Mouse (Mus musculus): ENCODE measurements around the gene Psmb7. TPM values are rescaled to one million over a fixed set of nuclear protein-coding genes. Genes with fewer than 3 reads are reported as not detected.

The Psmb7 gene
- polyA plus RNA-seq (2016; fragmentation: Nextera tagmentation; extraction: Ambion mirVana), result 340 and 363 TPM in 2 replicates

GRCm38 (mm10) chr2:38643625-38644427 is at the start of gene Psmb7:
Psmb7 (minus strand) TSS chr2:38644087.
- H3K27me3 ChIP-seq (ENCODE audit: low read depth, poor library complexity, severe bottlenecking), result no peaks in the 10 kb centered on the region
- H3K9me3 ChIP-seq (replicated peaks), result no peaks in the 10 kb centered on the region
- peaks cover 14% of the 10 kb centered on the region for H3K4me1 ChIP-seq
- DNase-seq (ENCODE audit: low spot score), result peak; percentile 95
- H3K27ac ChIP-seq, result peak within 1 kb of the TSS; percentile 94
- peaks cover 36% of the 10 kb centered on the region for H3K36me3 ChIP-seq
- peak within 1 kb of the TSS; percentile 86 for H3K4me3 ChIP-seq
- WGBS, result 2% methylated on average over 52 of the region's 52 CpGs

GRCm38 (mm10) chr2:38691542-38691941 is 47.7 kb upstream of the Psmb7 start:
- Histone ChIP-seq H3K27ac (no peak overlapping the region), H3K36me3 (no peaks in the 10 kb centered on the region), H3K4me3 (no peak overlapping the region), H3K27me3 (ENCODE audit: low read depth, poor library complexity, severe bottlenecking) (peaks cover 86% of the 10 kb centered on the region), H3K4me1 (peaks cover 13% of the 10 kb centered on the region), H3K9me3 (replicated peaks) (no peaks in the 10 kb centered on the region)
- peak; percentile 62 for DNase-seq (ENCODE audit: low spot score)
- 12% methylated on average over 8 of the region's 8 CpGs for WGBS

- H3K4me3 ChIP-seq, result no peak overlapping the region
Measured at GRCm38 (mm10) chr2:38689881-38690280, 46.0 kb upstream of the Psmb7 start.

GRCm38 (mm10) chr2:38688791-38689520 is 45.1 kb upstream of the Psmb7 start:
- Histone ChIP-seq H3K27me3 (ENCODE audit: low read depth, poor library complexity, severe bottlenecking) (peaks cover 63% of the 10 kb centered on the region), H3K9me3 (replicated peaks) (no peaks in the 10 kb centered on the region), H3K27ac (peak overlapping the region; percentile 83), H3K4me3 (peak overlapping the region; percentile 53), H3K36me3 (no peaks in the 10 kb centered on the region), H3K4me1 (peaks cover 13% of the 10 kb centered on the region)
- DNase-seq (ENCODE audit: low spot score), result peak; percentile 88
- WGBS, result 5% methylated on average over 29 of the region's 29 CpGs

More at GRCm38 (mm10) chr2:38689881-38690280, 46.0 kb upstream of the Psmb7 start:
- Histone ChIP-seq H3K27me3 (ENCODE audit: low read depth, poor library complexity, severe bottlenecking) (peaks cover 70% of the 10 kb centered on the region), H3K36me3 (no peaks in the 10 kb centered on the region), H3K9me3 (replicated peaks) (no peaks in the 10 kb centered on the region), H3K4me1 (peaks cover 13% of the 10 kb centered on the region), H3K27ac (no peak overlapping the region)
- 70% methylated on average over 1 of the region's 1 CpGs for WGBS
- no peak for DNase-seq (ENCODE audit: low spot score)

GRCm38 (mm10) chr2:38685746-38686145 is 41.9 kb upstream of the Psmb7 start:
- peaks cover 42% of the 10 kb centered on the region for H3K27me3 ChIP-seq (ENCODE audit: low read depth, poor library complexity, severe bottlenecking)
- no peaks in the 10 kb centered on the region for H3K9me3 ChIP-seq (replicated peaks)
- 77% methylated on average over 3 of the region's 3 CpGs for WGBS
- no peaks in the 10 kb centered on the region for H3K36me3 ChIP-seq
- no peak for DNase-seq (ENCODE audit: low spot score)
- H3K4me3 ChIP-seq, result no peak overlapping the region
- H3K27ac ChIP-seq, result no peak overlapping the region
- peaks cover 13% of the 10 kb centered on the region for H3K4me1 ChIP-seq

- 79% methylated on average over 5 of the region's 5 CpGs for WGBS
- Histone ChIP-seq H3K27me3 (ENCODE audit: low read depth, poor library complexity, severe bottlenecking) (peaks cover 19% of the 10 kb centered on the region), H3K36me3 (no peaks in the 10 kb centered on the region), H3K4me1 (no peaks in the 10 kb centered on the region; the same call in 1 of the 2 replicates), H3K9me3 (replicated peaks) (no peaks in the 10 kb centered on the region), H3K4me3 (no peak overlapping the region), H3K27ac (no peak overlapping the region)
- DNase-seq (ENCODE audit: low spot score), result no peak
Measured at GRCm38 (mm10) chr2:38683083-38683482, 39.2 kb upstream of the Psmb7 start.

- Histone ChIP-seq H3K27me3 (ENCODE audit: low read depth, poor library complexity, severe bottlenecking) (peaks cover 10% of the 10 kb centered on the region), H3K27ac (no peak overlapping the region), H3K36me3 (no peaks in the 10 kb centered on the region), H3K4me1 (no peaks in the 10 kb centered on the region; the same call in 1 of the 2 replicates), H3K9me3 (replicated peaks) (no peaks in the 10 kb centered on the region), H3K4me3 (no peak overlapping the region)
- WGBS, result 94% methylated on average over 5 of the region's 5 CpGs
- DNase-seq (ENCODE audit: low spot score), result no peak
Measured at GRCm38 (mm10) chr2:38682209-38682608, 38.3 kb upstream of the Psmb7 start.

- Histone ChIP-seq H3K36me3 (no peaks in the 10 kb centered on the region), H3K4me3 (no peak overlapping the region), H3K4me1 (no peaks in the 10 kb centered on the region), H3K9me3 (replicated peaks) (no peaks in the 10 kb centered on the region), H3K27me3 (ENCODE audit: low read depth, poor library complexity, severe bottlenecking) (0 out of 2 replicates have a peak, but pooled peaks cover 9% of the 10 kb centered on the region), H3K27ac (no peak overlapping the region)
- DNase-seq (ENCODE audit: low spot score), result no peak
Measured at GRCm38 (mm10) chr2:38678947-38679346, 35.1 kb upstream of the Psmb7 start.

GRCm38 (mm10) chr2:38675366-38675969 is 31.6 kb upstream of the Psmb7 start:
- no peaks in the 10 kb centered on the region for H3K9me3 ChIP-seq (replicated peaks)
- H3K4me3 ChIP-seq, result no peak overlapping the region
- no peak overlapping the region for H3K27ac ChIP-seq
- DNase-seq (ENCODE audit: low spot score), result no peak
- WGBS, result 64% methylated on average over 9 of the region's 9 CpGs
- peaks cover 32% of the 10 kb centered on the region; the same call in 1 of the 2 replicates for H3K27me3 ChIP-seq (ENCODE audit: low read depth, poor library complexity, severe bottlenecking)
- H3K36me3 ChIP-seq, result no peaks in the 10 kb centered on the region
- 0 out of 2 replicates have a peak, but pooled peaks cover 4% of the 10 kb centered on the region for H3K4me1 ChIP-seq

- no peak for DNase-seq (ENCODE audit: low spot score)
- no peaks in the 10 kb centered on the region for H3K9me3 ChIP-seq (replicated peaks)
- H3K4me1 ChIP-seq, result peaks cover 12% of the 10 kb centered on the region
- H3K27me3 ChIP-seq (ENCODE audit: low read depth, poor library complexity, severe bottlenecking), result peaks cover 60% of the 10 kb centered on the region
- 61% methylated on average over 11 of the region's 11 CpGs for WGBS
- H3K27ac ChIP-seq, result no peak overlapping the region
- H3K4me3 ChIP-seq, result no peak overlapping the region
- H3K36me3 ChIP-seq, result no peaks in the 10 kb centered on the region
Measured at GRCm38 (mm10) chr2:38672496-38672895, 28.6 kb upstream of the Psmb7 start.

- no peaks in the 10 kb centered on the region for H3K9me3 ChIP-seq (replicated peaks)
- H3K4me1 ChIP-seq, result peaks cover 12% of the 10 kb centered on the region
- peak; percentile 49 for DNase-seq (ENCODE audit: low spot score)
- 15% methylated on average over 17 of the region's 17 CpGs for WGBS
- peak overlapping the region; percentile 30 for H3K4me3 ChIP-seq
- H3K27ac ChIP-seq, result no peak overlapping the region
- peaks cover 58% of the 10 kb centered on the region for H3K27me3 ChIP-seq (ENCODE audit: low read depth, poor library complexity, severe bottlenecking)
- H3K36me3 ChIP-seq, result no peaks in the 10 kb centered on the region
Measured at GRCm38 (mm10) chr2:38668802-38669580, 25.1 kb upstream of the Psmb7 start.

GRCm38 (mm10) chr2:38661398-38661797 is 17.5 kb upstream of the Psmb7 start:
- 0 out of 2 replicates have a peak, but pooled peaks cover 5% of the 10 kb centered on the region for H3K4me1 ChIP-seq
- H3K27ac ChIP-seq, result no peak overlapping the region
- DNase-seq (ENCODE audit: low spot score), result no peak
- no peaks in the 10 kb centered on the region for H3K27me3 ChIP-seq (ENCODE audit: low read depth, poor library complexity, severe bottlenecking)
- H3K9me3 ChIP-seq (replicated peaks), result no peaks in the 10 kb centered on the region
- 9% methylated on average over 1 of the region's 1 CpGs for WGBS
- no peak overlapping the region for H3K4me3 ChIP-seq
- H3K36me3 ChIP-seq, result no peaks in the 10 kb centered on the region
